Mouse (Mus musculus): ENCODE measurements around the gene Smyd1.

DNA sequence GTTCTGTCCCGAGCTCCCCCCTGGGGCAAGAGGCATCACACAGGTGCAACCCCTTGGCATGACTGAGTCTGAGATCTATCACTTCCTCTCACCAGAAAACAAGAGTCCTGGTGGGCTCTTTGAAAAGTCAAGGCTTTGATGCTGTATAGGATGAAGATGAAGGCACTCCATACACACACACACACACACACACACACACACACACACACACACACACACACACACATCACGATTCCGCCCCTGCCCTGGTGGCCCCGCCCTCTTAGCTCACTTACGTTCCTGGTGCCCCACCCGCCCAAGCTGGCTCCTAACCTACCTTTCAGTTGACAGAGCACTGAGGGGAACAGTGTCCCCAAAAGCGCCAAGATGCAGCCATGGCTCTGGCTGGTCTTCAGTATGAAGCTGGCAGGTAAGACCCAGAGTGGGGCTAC, 473 bp upstream of the Smyd1 start, which contains the start of gene Cd8b1:
- no peak for TF ChIP-seq CTCF (IDR thresholded peaks at IDR 0.05; ENCODE audit: borderline replicate concordance, extremely low read depth, insufficient read depth, insufficient read length)
- no peak for TF ChIP-seq POLR2A (IDR thresholded peaks at IDR 0.05; ENCODE audit: borderline replicate concordance, extremely low read depth, insufficient read depth, insufficient read length, poor library complexity, severe bottlenecking)
